In the genomic region with DNA sequence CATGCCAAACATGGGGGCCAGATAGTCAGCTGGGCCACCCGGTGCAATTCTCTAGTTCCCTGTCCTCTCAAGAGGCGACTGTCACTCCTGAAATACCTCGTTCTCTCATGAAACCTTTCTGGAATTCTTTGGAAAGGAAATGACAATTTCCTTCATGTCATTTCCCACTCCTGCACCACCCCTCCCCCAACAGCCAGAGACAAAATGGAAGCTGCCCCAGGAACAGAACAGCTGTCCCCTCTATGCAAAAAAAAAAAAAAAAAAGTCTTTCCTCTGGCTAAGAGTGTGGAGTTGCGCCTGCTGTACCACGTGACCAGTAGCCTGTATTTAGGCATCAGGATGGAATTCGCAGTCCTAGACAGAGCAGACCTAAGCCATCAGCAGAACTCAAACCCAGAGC, we compare ENCODE assay signal across 9 mouse cellular contexts. TPM values are rescaled to one million over a fixed set of nuclear protein-coding genes. Genes with fewer than 3 reads are reported as not detected.
A peak's percentile ranks its signal among the peaks of the same experiment; 100 is the strongest.
DNase-seq lines count a peak whose midpoint lies in the region; ATAC-seq and TF ChIP-seq lines count a peak whose summit lies in the region.
"Had no signal": no experiment of that assay in that cellular context is flagged by ENCODE, and none has a peak within 500 bp of the region (broad histone marks: within the 10 kb centered on the region; RNA-seq: fewer than 3 reads in every experiment).

No protein-coding gene starts in this region.

- no peak; the same call in 1 of the 2 replicates for ATAC-seq in liver, embryonic 11.5 days (replicated peaks; ENCODE audit: low FRiP score)
- 0 out of 2 replicates have a peak, but pooled peaks have one; percentile 35 for ATAC-seq in heart, embryonic 15.5 days (replicated peaks; ENCODE audit: insufficient number of reproducible peaks, insufficient read depth, low FRiP score, low read depth)
- ATAC-seq in kidney, embryonic 16.5 days (ENCODE audit: low FRiP score, low TSS enrichment): no peak

- 79% methylated on average over 6 of the region's 6 CpGs for WGBS in liver, adult 2 months
- WGBS in liver, embryonic 11.5 days: 46% methylated on average over 6 of the region's 6 CpGs
- WGBS in heart, embryonic 15.5 days: 52% methylated on average over 6 of the region's 6 CpGs
- 83% methylated on average over 6 of the region's 6 CpGs for WGBS in kidney, embryonic 16.5 days
- 36% methylated on average over 5 of the region's 6 CpGs for WGBS in macrophage (ENCODE audit: missing documents)

- H3K9me3 ChIP-seq in liver, embryonic 11.5 days (ENCODE audit: control insufficient read depth, low read length): no peaks in the 10 kb centered on the region
- no peaks in the 10 kb centered on the region for H3K9me3 ChIP-seq in heart, embryonic 15.5 days (replicated peaks)
- no peaks in the 10 kb centered on the region for H3K9me3 ChIP-seq in kidney, embryonic 16.5 days (ENCODE audit: low read length)

- no peak overlapping the region for H3K4me2 ChIP-seq in liver, embryonic 11.5 days
- H3K4me2 ChIP-seq in heart, embryonic 15.5 days: no peak overlapping the region
- H3K4me2 ChIP-seq in kidney, embryonic 16.5 days (replicated peaks; ENCODE audit: low read depth, low read length): no peak overlapping the region

- no peaks in the 10 kb centered on the region for H3K27me3 ChIP-seq in liver, adult 2 months (ENCODE audit: control insufficient read depth, insufficient read depth, low read length)
- no peaks in the 10 kb centered on the region for H3K27me3 ChIP-seq in liver, embryonic 11.5 days (replicated peaks; ENCODE audit: control insufficient read depth, insufficient read depth, low read length)
- H3K27me3 ChIP-seq in heart, embryonic 15.5 days: no peaks in the 10 kb centered on the region
- H3K27me3 ChIP-seq in kidney, embryonic 16.5 days (ENCODE audit: insufficient read depth, low read length): no peaks in the 10 kb centered on the region

- TF ChIP-seq CTCF in liver, adult 2 months (IDR thresholded peaks at IDR 0.05; ENCODE audit: low read depth, low read length): no peak

- DNase-seq in liver, adult 2 months (ENCODE audit: extremely low read depth, low read depth, low spot score): no peak
- DNase-seq in liver, embryonic 11.5 days (ENCODE audit: low spot score): no peak
- DNase-seq in layer of hippocampus, adult 11-12 months (ENCODE audit: low spot score): no peak
- DNase-seq in adrenal gland, adult 8-10 months: no peak
- DNase-seq: adrenal gland, adult 2 months; cerebellum, adult 9-11 months had no signal

- H3K79me2 ChIP-seq in liver, adult 2 months (ENCODE audit: control insufficient read depth, insufficient read depth, low read length): no peaks in the 10 kb centered on the region
- peaks cover 83% of the 10 kb centered on the region for H3K79me2 ChIP-seq in macrophage (ENCODE audit: inconsistent target)

- no peaks in the 10 kb centered on the region for H3K36me3 ChIP-seq in liver, adult 2 months (ENCODE audit: control insufficient read depth, insufficient read depth, low read length)
- H3K36me3 ChIP-seq in liver, embryonic 11.5 days (ENCODE audit: control insufficient read depth, insufficient read depth, low read length): no peaks in the 10 kb centered on the region
- H3K36me3 ChIP-seq in heart, embryonic 15.5 days: no peaks in the 10 kb centered on the region
- no peaks in the 10 kb centered on the region for H3K36me3 ChIP-seq in kidney, embryonic 16.5 days (ENCODE audit: insufficient read depth, low read length)
- H3K36me3 ChIP-seq in macrophage (ENCODE audit: inconsistent target): no peaks in the 10 kb centered on the region

- H3K4me1 ChIP-seq in liver, adult 2 months (ENCODE audit: control insufficient read depth, insufficient read depth, low read length): peaks cover 3% of the 10 kb centered on the region; the same call in 1 of the 2 replicates
- peaks cover 30% of the 10 kb centered on the region for H3K4me1 ChIP-seq in liver, embryonic 11.5 days (replicated peaks; ENCODE audit: control insufficient read depth, insufficient read depth, low read length)
- peaks cover 36% of the 10 kb centered on the region for H3K4me1 ChIP-seq in heart, embryonic 15.5 days (replicated peaks)
- peaks cover 3% of the 10 kb centered on the region; the same call in 1 of the 2 replicates for H3K4me1 ChIP-seq in kidney, embryonic 16.5 days (ENCODE audit: insufficient read depth, low read length)

- H3K27ac ChIP-seq in liver, adult 2 months (replicated peaks; ENCODE audit: insufficient read depth, low read depth, low read length): peak overlapping the region; percentile 56; the same call in 1 of the 2 replicates
- H3K27ac ChIP-seq in liver, embryonic 11.5 days (ENCODE audit: low read depth, low read length): no peak overlapping the region
- peak overlapping the region; percentile 54 for H3K27ac ChIP-seq in heart, embryonic 15.5 days
- H3K27ac ChIP-seq in kidney, embryonic 16.5 days (ENCODE audit: low read length): peak overlapping the region; percentile 65; the same call in 1 of the 2 replicates
- peak overlapping the region; percentile 37 for H3K27ac ChIP-seq in macrophage

- no peak overlapping the region for H3K4me3 ChIP-seq in liver, adult 2 months (ENCODE audit: insufficient read depth, low read depth, low read length)
- no peak overlapping the region for H3K4me3 ChIP-seq in liver, embryonic 11.5 days (ENCODE audit: low read depth, low read length)
- H3K4me3 ChIP-seq in heart, embryonic 15.5 days: no peak overlapping the region
- no peak overlapping the region for H3K4me3 ChIP-seq in kidney, embryonic 16.5 days (ENCODE audit: low read length)
- H3K4me3 ChIP-seq in macrophage (ENCODE audit: inconsistent target): no peak overlapping the region

- no peak overlapping the region for H3K9ac ChIP-seq in liver, adult 2 months (ENCODE audit: low read depth, low read length)
- no peak overlapping the region for H3K9ac ChIP-seq in liver, embryonic 11.5 days (ENCODE audit: low read depth, low read length)
- no peak overlapping the region for H3K9ac ChIP-seq in heart, embryonic 15.5 days
- H3K9ac ChIP-seq in kidney, embryonic 16.5 days (replicated peaks; ENCODE audit: low read length): no peak overlapping the region

- no peak for TF ChIP-seq POLR2A in liver, adult 2 months (IDR thresholded peaks at IDR 0.05; ENCODE audit: extremely low read depth, insufficient read depth, low read length)

RNA-seq across cellular contexts. Expression of a gene that starts 34.7 kb away (rescaled TPM):
- 0.46 and 0.67 TPM in 2 replicates for total RNA-seq in liver, adult 2 months (2014; rRNA removed)
- 0.57 and 1.5 TPM in 2 replicates for polyA plus RNA-seq in liver, adult 2 months (2012; rRNA removed)
- polyA plus RNA-seq in liver, embryonic 11.5 days (2014; fragmentation: Nextera tagmentation; extraction: Ambion mirVana): 7.8 and 9.5 TPM in 2 replicates
- 8.4 and 11.2 TPM in 2 replicates for polyA plus RNA-seq in heart, embryonic 15.5 days (2015; fragmentation: Nextera tagmentation; extraction: Ambion mirVana)
- polyA plus RNA-seq in kidney, embryonic 16.5 days (2015; fragmentation: Nextera tagmentation; extraction: Ambion mirVana): 5.1 and 5.8 TPM in 2 replicates
- 10 to 100 TPM; 31.7 to 79.8 (median 65.5) TPM for total RNA-seq in macrophage (2018; cell fraction: chromatin; rRNA removed)
- total RNA-seq in macrophage (2018; cell fraction: cytosol; rRNA removed): 10 to 100 TPM; 37.6 to 92.1 (median 58.9) TPM
- total RNA-seq in macrophage (2018; cell fraction: nucleus; rRNA removed): 100 to 1,000 TPM in 3 of 26 experiments, 10 to 100 TPM in 23; 38.6 to 108 (median 69.6) TPM
- 29.9 to 41.0 TPM (median 37.3 TPM) in 3 replicates for polyA plus RNA-seq in macrophage (2018)
- total RNA-seq in adrenal gland, adult 8-10 months (2022): 10 to 100 TPM; 11.1 to 18.4 (median 13.9) TPM
